Mouse (Mus musculus) NIH3T3 (cell line): ENCODE results near the gene Brdt.
A peak's percentile ranks its signal among the peaks of the same experiment; 100 is the strongest.

ENCODE experiments used
- DNase-seq: peaks from one replicate; pipeline ENCODE4 v3.0.0-alpha.2; 2012; ENCODE audit warnings: low read depth

Brdt gene

DNA sequence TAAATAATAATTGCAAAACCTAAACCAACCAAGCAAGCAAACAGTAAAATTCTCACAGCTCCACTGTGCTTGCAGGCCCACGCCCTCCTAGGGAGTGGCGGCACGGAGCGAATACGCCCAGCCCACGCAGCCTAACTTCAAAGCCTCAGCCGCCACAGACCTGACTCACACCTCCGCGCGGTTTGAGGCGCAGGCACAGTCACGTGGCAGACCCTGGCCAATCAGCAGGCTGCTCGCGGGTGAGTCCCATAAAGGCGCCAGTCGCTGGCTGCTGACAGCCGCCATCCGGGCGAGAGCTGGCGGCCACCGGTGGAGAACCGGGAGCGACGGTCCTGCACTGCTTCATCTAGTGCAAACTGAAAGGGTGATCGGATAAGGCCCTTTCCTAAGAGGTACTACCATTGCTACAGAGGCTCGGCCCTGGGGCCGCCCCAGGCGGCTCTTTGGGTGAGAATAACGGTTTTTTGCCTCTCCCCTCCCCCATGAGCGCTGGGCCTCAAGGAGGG, at the start of gene Brdt:
Gene Brdt (plus strand): TSS at position 244 of the 506 bp plus-strand sequence.
- no peak for DNase-seq

DNA sequence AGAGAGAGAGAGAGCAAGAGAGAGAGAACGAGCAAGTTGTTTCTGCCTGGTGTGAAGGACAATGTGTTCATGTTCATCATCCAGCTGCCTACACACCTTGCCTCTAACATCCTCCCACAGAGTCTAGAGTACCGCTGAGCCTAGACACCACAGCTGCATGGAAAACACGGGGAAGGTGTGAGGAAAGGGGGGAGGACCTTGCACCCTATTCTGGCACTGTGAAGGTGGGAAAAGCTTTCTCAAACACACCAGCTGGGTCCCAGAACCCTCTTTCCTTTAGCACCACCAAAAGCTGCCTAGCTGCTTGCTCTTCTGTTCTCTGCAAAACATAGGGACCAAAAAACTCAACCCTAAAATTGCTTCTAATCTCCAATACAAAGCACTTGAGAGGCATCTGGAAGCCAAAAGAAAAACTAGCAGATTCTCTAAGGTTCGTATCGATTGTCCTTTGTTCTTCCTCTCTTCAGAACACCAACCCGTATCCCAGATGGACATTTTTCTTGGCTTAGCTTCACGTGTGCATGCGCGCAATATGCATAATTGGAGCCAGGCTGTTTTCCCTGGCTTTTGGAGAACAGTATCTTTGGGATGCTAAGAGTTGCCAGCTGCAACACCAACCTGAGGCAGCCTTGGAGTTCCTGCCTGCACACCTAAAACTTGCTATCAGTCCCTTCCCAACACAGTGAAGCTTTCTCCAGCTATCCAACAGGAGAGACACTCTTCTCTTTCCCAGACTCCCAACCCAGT, 48.2 kb upstream of the Brdt start:
- no peak for DNase-seq

DNA sequence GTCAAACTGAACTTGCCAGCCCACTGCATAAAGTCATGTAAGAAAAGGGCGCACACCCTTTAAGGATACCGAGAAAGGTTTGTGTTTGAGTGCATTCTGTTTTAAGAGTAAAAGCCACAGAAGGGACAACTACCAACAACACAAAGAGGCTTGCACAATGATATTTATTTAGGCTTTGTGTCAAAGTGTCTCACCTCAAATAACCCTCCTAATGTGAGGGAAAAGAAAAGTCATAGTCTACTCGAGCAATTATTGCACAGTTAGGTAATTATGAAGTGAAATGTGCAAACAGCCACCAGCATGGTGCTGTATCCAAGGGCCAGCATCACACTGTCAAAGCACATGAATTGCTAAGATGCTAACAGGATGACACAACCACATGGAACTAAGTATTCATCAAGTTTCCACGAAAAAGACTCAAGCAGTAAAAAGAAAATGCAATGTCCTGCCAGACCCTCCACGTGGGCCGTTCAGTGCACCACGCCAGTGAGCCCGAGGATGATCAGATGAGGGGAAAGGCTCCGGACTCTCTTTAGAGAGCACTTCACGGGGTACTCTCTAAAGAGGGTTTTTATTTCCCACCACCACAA, 46.9 kb upstream of the Brdt start:
- DNase-seq: peak; percentile 38

DNA sequence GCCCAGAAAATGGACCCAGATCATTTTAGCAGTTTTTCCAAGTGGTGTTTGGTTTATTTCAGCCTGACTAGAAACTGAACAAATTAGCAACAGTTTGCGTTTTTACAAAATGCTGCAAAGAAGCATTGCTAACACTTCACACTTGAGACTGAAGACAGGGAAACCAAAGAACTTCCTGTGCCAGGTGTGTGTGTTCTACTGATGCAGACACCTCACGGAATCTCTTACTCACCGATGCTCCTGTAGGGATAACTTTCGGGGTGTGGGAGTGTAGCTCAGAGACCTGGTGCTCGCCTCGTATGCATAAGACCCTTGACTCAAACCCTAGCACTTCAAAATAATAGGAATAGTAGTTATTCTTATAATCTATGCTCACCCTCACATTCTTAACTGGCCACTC, 45.4 kb upstream of the Brdt start:
- DNase-seq: no peak

DNA sequence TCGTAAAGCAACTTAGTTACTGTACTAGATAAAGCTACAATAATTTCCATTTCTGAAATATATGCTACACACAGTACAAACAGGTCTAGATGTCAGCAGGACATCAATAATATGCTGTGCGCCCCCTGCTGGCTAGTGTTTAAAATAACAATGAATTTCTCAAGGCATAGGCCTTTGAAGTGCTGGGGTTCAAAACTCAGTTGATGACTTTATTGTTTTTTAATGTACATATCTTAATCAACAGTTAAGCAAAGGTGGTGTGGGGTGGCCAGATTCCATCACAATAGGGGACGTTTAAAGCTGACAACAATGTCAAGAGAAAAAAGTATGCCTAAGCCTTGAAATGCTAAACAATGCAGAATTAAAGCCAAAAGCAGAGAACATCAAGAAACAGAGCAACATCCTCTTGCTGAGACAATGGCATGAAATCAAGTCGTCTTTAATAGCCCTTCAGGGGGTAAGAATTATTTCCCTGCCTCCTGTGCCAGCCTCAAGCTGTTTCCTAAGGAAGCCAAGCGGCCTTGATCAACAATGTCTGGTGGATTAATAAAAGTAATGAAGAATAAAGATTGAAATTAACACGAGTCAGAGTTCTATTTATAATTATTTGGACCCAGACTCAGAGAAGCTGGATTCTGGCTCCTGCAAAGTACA, 43.6 kb upstream of the Brdt start:
- DNase-seq: peak; percentile 94

DNA sequence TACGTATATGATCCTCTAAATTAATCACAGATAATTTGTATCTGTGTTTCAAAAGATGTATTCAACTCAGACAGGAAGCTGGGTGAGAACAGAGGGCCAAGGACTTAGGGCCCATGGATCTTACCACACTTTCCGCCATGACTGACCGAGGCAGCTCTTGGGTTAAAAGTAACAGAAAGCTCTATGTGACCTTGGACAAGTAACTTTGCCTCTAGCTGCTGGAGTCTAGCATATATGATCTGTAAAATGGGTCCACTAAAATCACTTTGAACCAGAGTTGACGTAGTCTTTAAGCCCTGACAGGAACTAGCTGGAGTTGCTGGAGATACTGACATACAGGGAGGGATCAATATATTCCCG, 43.1 kb upstream of the Brdt start:
- DNase-seq: peak; percentile 44

DNA sequence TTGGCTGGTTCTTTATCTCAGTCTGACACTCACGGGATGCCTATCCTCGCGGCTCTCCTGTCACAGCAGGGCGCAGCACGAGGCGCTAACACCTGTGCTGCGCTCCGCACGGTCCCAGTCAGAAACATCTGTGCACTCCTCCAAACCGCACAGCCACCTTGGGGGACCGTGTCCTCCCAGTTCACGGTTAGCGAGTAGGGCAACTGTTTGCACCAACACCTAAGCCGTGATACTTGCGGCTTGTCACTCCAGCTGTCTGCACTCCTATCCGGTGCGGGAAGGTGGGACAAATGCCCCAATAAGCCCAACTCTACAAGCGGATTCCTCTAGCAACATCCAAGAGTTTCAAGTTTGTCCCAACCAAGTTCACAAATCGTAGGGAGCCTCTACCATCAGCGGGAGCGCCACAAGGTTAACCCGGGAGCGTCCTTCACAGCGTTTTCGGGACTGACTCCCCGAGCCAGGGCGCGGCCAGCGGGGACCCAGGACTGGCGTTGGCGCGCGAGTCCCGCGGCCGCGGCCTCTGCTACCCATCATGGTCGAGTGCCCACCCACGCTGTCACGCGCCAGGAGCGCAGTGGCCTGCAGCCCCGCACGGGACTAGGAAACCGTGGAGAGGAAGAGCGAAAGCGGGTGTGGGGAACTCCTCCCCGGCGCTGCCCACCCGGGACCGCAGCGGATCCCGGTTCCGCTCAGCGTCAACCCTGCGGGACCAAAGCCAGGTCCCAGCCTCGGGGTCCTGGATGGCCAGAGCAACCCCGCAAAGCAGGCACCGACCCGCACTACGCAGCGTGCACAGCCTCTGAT, 42.3 kb upstream of the Brdt start:
- peak; percentile 59 for DNase-seq

DNA sequence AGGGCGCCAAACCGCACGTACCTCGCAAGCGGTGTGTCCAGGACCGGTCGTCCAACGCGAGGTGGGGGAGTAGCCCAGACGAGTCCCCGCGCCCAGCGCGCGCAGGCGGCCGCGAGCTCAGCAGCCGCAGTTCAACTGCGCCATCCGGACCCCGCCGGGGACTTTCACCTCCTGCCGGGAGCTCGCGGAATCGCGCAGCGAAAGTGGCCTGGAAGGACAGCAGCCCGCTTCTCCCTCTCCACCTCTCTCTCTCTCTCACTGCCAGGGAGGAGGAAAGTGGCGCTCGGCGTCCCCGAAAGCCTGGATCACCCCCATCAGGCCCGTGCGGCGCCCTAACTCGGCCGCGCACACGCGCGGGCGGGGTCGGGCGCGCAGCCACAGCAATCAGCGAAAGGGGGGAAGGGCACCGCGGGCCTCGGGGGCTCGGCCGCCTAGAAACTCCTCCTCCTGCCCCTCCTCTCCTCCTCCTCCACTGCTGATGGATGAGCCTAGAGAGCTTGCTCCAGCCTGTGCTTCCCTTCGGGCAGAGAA, 41.7 kb upstream of the Brdt start, which contains the start of gene Tgfbr3:
Gene Tgfbr3 (minus strand): TSS at position 396 of the 531 bp plus-strand sequence.
- peak; percentile 97 for DNase-seq

DNA sequence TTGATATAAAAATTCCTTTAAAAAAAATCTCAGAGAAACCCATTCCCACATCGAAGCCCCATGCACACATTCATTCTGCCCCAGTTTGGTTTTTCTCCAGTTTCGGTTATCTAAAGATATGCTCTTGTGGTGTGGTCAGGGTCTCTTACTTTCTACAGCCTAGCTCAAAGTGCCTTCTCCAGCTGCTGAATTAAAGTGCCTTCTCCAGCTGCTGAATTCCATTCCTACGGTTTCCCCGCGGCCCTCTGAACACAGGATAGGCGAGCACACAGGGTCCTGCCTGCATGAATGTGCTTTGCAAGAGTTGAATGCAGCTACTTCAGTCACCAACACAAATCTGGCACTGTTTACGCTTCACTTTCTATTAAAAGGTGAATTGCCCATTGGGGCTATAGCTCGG, 41.0 kb upstream of the Brdt start:
- no peak for DNase-seq

DNA sequence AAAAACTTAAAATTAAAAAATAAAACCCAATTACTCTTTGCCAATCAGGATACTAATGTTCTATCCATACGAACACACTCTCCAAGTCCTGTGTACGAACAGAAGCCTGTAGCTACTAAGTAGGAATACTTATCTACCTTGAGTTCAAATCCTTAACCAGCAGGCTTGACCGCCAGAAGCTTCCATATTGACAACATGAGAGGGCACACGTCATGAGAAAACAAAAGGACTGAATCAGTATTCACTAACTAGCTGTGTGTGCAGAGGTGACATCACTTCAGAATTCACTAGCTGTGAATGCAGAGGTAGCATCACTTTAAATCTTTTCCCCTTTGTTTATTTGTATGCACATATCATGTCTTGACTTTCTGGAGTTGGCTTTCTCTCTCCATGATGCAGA, 36.9 kb upstream of the Brdt start:
- no peak for DNase-seq

DNA sequence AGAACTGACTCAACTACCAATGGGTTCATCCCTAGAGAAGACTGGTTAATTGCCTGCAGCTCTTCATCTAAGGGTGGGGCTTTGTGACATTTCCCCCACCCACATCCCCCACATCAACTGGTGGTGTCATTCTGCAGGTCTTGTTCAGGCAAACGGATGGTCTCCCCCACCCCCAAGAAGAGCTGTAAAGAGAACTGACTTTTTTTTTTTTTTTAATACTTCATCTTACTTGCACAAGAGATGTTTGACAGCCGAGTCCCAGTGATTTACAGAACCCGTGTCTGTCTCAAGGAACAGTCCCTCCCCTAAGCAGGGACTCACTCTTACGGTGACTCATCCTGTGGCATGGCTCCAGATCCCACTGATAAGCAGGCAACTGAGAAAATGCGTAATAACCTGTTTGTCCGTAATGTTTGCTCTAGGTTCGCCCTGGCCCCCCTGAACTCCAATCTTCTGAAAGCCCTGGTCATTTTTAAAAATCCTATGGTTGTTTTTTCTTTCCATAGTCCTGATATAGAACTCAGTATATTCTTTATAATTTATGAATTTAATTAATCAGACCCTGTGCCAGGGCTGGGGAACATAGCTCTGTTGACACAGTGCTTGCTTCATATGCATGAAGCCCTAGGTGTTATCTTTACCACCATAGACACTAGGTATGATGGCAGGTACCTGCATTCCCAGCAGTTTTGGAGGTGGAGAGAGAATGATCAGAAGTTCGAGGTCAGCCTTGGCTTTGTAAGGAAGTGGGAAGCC, 35.7 kb upstream of the Brdt start:
- DNase-seq: peak; percentile 90

DNA sequence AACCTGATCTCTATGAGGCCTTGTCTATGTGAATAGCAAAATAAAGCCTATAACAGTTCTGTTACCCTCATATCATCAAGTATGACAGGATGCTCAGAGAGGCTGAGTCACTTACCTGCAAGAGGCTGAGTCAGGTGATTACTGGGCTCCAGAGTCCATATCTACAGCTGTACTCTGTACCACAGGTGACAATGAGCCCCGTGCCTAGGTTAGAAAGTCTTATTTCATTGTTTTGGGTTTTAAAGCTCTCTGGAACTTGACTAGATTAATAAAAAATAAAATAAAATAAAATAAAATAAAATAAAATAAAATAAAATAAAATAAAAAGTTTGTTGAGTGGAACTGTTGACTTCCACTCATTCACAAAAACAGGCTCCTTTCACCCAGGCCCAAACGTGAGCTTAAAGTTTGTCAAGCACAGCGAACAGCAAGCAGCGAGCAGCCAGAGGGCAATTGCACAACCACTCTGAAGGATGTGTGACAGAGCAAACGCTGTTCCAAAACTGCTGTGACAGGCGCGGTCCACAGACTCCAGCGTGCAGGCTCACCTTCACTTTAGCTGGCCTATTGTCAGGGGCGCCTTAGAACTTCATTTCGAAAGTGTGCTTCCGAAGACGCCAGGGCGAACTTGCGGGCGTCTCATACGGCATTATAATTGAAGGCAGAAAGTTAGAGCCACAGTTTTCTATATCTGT, 35.0 kb upstream of the Brdt start:
- DNase-seq: no peak

DNA sequence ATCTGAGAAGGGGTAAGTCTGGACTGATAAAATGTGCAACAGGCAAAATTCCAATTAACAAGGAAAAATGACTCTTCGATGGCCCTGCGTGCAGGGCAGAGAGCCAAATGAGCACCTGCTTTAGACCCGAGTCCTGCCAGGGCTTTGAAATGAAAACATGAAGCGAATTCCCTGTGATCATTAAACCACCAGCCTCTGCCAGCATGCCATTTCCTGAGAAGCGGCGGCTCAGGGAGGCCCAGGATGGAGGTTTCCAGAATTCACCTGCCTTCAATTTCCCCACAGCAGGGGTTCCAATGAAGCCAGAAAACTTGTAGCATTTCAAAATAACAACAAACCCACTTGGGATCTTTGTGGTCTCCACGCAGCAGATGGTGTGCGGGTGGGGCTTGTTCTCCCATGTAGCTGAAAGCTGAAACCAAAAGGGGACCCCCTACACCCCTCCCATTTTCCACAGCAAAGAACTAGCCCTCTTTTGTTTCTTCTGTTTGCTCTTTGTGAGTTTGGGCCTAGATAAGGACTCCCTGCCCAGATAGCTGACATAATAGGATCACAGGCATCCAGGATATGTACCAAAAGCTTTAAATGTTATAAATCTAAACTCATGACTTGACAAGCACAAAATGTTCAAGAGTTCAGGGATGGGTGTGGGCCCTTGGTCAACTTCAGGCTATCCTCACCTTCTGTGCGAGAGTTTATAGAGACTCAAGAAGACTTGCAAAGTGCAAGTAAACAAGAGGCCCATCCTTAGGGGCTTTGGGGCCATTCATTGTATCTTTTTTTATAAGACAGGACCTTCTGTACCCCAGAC, 34.2 kb upstream of the Brdt start:
- DNase-seq: no peak

DNA sequence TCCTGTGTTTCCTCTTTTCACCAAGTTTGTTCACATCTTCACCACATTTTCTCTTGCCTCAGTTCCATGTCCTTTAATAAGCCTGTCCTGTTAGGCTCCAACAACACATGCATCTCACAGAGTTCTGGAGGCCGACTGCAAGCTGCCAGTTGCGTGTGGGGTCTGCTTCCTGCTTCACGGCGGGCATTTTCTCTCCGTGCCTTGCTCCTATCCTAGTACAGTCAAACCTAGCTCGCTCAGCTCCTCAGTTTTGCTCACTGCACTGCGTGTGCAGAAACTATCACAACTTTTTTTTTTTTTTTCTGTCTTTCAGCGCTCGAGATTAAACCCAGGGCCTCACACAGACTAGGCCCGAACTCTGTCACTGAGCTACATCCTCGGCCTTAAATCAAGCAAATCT, 32.1 kb upstream of the Brdt start:
- DNase-seq: no peak

DNA sequence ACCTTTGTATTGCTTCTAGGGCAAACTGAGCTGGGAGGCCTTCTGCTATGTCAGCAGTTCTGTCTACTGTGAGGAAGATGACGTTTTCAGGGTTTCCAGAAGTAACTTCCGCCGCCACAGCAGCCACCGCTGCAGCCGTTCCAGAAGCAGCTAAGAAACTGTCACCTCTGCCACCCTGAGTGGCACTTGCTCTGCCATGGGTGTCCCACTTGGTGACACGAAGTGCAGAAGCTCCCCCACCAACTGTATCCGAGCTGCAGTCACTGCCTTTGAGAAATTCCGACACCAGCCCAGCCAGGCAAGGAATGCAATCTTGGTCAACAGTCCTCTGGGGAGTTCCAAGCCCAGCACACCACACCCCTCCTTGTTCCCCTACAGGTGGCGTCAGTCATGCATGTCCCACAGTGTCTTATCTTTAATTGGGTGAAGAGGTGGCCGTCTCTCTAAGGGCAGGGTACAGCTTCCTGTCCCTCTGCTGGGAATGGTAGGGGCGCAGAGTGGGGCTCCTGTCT, 27.6 kb upstream of the Brdt start:
- no peak for DNase-seq

DNA sequence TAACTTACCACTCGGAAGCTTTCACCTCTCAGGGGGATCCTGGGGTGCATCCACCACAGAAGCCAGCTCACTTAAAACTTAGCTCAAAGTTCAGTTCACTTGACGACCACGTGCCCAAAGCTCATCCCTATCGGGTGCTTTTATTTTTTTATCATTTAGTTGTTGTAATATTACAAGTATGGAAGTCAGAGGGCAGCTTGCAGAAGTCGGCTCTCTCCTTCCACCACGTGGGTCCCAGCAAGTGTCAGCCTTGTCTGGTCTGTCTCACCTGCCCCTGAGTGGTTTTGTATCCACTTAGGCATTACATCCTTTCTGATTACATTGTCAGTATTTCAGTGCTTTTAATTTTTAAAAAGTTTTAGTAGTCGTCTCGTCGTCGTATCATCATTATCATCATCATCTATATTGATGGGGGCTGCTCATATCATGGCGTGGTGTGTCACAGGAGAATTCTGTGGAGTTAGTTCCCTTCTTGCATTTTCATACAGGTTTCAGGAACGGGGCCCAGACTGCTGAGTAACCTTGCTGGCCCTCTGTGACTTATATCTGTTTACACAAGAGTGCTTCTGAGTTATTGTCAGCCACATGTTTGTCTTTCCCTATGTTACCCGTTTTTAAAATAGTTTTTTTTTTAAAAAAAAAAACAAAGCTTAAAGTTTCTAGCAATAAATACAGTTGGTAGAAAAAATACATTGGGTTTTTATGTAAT, 26.7 kb upstream of the Brdt start:
- peak; percentile 69 for DNase-seq

DNA sequence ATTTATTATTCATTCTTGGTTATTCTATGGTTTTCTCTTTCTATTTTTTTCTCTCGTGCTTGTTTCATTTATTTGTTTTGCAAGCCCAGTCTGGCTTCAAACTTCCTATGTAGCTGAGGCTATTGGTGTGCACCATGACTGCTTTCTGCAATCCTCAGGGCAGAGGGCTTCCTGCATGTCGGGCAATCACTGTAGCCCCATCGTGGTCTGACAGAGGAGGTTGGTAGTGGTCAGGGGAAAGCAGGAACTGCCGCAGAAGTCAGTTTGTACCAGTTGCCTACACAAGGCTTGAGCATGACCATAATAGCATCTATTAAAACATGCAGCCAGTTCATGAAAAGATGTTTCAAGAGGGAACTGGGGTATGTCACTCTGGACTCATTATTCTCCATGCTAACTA, 23.5 kb upstream of the Brdt start:
- no peak for DNase-seq

DNA sequence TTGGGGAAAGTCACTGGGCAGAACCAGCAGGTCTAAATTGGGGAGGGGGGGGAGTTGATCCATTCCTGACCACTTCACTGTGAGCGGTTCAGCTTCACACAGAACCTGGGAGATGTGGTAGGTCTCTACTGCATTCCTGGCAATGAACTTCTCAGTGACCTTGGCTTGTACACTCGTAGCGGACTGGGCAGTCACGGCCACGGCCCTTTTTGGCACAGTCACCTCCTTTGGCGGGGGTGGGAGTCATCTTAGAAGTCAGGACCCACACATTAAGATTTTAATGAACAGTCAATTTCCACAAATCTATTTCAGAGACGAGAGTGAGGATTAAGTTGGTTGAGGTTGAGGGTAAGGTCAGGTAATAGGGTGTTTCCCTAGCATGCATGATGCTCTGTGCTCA, 13.8 kb upstream of the Brdt start:
- no peak for DNase-seq

DNA sequence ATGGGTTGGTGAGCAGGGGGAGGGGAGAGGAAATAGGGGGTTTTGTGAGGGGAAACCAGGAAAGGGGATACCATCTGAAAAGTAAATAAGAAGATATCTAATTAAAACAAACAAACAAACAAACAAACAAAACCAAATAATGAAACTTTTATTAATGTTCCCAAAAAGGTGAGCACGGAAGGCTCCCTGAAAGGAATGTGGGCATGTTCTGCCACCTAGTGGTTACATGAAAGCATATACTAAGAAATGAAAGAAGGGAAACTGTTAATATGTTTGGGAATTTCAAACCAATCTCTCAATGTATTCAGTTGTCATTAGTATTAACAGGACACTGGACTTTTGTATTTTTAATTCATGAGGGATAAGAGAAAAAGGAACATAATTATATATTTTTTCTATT, 10.3 kb upstream of the Brdt start:
- DNase-seq: peak; percentile 82
